Mouse (Mus musculus) adrenal gland, postnatal 10 days (tissue): ENCODE results near the gene Apod. TPM values are rescaled to one million over a fixed set of nuclear protein-coding genes. Genes with fewer than 3 reads are reported as not detected.
"Not testable (repeated sequence)": the region's sequence is repeated elsewhere in the genome, so short reads cannot be mapped to it uniquely, and the experiment has no call there.

ENCODE experiments used
- DNase-seq: peaks from one replicate; pipeline ENCODE4 v3.0.0; 2021; ENCODE audit warnings: mixed read lengths
- total RNA-seq, 2 experiments: library from RNA; stranded (reverse); gene quantifications; 2 replicates each; pipeline ENCODE4 v1.2.3; 2021

The Apod gene
- total RNA-seq, 2 experiments from 2014 or later: 2.6 to 4.0 TPM

DNA sequence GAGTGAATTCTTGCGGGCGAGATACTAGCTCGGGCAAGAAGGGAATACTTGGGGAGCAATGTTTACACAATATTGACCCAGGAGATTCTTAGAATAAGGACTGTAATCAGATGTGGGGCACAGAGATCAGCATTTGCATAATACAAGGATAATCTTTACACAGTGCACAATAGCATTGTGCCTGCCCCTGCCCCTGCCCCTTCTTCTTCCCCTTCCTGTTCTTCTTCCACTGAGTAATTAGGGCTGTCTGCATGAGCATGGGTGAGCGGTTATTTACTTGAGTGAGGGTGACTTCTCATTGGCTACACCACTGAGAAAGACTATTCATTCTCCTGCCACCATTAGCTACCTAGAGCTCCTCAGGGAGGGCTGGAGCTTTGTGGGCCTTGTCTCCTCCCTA is 6.9 kb upstream of the Apod start:
- DNase-seq: no peak

DNA sequence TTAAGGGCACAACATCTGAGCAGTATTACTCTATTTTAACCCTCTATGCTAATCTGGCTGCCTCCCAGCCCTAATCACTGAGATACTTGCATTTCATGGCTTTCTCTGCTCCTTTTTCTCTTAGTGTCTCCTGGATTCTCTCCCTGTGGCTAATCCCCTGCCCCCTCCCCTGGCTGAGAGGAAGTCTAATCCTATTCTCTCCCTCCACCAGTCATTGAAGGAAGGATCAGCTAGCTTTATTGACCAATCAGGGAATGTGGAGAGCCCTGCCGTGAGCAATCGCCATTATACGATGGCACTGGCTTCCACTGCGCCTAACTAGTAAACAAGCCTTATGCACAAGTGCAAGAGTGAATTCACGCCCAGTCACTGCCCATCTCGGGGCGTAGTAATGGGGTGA is 6.3 kb upstream of the Apod start:
- no peak for DNase-seq

DNA sequence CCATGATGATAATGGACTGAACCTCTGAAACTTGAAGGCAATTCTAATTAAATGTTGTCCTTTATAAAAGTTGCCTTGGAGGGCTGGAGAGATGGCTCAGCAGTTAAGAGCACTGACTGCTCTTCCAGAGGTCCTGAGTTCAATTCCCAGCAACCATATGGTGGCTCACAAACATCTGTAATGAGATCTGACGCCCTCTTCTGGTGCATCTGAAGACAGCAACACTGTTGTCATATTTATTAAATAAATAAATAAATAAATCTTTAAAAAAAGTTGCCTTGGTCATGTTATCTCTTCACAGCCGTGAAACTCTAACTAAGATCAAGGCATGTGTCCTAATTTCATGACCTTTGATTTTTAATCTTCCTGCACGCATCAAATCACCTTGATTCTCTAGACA is 5.1 kb upstream of the Apod start:
- not testable (repeated sequence) for DNase-seq

DNA sequence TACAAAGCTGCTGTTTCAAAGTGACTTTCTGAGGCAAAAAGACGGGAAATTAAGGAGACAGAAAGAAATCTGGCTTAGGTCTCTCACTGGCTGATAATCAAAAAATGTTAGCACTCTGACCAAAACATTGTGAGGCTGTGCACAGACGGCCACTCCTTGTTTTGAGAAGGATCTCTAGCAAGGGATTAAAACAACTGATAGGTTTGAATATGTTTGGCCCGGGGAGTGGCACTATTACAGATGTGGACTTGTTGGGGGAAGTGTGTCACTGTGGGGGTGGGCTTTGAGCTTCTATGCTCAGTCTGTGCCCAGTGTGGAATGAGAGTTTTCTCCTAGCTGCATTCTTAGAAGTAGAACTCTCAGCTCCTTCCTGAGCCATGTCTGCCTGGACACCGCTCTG is 4.7 kb upstream of the Apod start:
- no peak for DNase-seq

DNA sequence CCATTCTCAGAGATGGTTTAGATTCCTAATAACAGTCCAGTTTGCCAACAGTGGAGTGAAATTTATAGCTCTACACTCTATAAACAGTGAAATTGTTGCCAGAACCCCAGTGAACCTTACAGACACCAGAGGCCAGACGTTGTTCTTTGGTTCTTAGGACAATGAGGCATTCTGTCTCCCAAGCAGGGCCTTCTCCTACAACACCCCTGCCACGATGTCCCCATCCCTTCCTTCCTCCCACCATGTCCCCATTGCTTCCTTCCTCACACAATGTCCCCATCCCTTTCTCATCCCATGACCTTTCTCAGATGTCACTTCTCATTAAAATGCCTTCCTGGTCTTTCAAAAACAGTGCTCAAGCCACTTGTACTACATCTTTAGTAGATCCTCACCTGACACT is 3.8 kb upstream of the Apod start:
- no peak for DNase-seq

DNA sequence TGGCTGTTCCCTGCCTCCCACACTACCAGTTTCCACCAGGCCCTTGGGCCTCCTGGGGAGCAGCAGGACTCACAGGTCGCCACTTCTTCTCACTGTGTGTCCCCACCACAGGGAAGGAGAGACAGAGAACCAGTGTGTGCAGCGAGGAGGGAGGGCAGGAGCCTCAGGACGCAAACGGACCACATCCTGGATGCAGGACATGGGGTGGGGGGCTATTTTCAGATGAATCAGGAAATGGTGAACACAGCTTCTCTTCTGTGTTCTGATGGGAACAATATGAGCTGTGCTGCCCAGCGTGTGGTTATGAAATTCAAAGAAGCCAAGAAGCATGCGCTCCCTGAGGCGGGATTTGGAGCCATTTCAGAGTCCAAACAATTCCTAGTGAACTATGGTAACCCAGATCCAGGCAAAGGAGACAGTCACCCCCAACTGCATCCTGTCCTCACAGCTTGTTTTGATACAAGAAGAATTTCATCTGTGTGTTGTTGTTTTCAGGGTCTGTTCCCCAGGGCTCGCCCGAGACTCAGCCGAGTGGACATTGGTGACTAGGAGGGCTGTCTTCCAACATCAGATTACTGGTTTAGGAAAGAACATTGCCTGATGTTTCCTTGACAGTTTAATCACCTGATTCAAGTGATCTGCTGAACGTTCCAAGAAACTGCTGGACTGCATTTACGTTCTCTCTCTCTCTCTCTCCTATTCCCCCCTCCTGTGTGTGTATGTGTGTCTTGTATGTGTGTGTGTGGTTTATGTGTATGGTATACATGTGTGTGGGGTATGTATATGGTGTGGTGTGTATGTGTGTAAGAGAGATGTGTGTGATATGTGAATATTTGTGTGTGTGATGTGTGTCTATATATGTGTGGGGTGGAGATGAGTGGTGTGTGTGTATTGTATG is 1.9 kb upstream of the Apod start:
- peak; percentile 31 for DNase-seq

DNA sequence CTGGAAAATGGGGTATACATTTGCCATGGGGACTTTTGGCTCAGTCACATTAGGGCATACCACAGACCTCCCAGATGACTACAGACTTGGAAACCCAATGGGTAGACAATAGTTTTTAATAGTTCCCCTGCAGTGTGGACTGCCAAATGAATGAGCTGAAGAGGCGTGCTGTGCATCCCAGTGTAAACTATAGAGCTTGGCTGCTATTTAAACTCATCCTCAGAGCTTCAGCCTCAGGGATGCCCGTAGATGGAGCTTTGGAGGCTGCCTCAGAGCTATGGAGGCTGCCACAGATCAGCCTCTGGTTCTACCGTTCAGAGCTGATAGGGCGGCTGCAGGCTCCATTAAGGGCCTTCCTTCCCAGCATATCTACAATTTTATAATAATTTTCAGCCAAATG is 686 bp upstream of the Apod start:
- DNase-seq: no peak

DNA sequence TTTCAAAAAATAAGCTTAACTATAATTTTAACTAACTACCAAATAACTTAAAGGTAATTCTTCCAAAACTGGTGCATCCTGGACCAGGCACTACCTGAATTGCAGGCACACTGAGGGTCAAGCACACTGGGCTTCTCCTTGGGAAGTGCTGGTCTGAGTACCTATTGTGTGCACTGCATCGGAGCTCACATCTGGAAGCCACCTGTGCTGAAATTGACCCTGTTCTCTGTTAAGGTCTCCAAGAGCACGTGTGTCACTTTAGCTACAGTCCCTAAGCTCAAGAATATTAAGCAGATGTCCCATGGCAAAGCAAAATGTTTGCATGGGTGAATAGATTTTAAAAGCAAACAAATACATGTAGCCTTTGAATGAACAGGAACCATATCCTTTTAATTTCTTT is 997 bp downstream of the Apod start:
- no peak for DNase-seq

DNA sequence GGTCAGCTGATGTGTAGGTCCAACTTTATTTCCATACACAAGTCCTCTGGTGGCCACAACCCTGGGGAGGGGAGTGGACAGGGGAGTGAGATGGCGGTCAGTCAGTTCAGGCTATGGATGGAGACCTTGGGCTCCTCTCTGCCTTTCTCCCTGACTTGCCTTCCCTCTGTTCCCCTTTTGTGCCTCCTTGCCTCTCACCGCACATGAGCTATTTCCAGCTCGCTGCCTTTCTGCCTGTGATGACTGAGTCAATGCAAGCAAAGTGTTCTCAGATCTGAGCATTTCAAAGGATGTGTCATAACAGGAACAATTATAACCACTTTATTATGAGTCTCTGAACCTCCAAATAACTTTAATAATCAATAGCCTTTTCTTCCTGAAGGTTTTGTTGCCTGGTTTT is 2.3 kb downstream of the Apod start:
- DNase-seq: no peak

DNA sequence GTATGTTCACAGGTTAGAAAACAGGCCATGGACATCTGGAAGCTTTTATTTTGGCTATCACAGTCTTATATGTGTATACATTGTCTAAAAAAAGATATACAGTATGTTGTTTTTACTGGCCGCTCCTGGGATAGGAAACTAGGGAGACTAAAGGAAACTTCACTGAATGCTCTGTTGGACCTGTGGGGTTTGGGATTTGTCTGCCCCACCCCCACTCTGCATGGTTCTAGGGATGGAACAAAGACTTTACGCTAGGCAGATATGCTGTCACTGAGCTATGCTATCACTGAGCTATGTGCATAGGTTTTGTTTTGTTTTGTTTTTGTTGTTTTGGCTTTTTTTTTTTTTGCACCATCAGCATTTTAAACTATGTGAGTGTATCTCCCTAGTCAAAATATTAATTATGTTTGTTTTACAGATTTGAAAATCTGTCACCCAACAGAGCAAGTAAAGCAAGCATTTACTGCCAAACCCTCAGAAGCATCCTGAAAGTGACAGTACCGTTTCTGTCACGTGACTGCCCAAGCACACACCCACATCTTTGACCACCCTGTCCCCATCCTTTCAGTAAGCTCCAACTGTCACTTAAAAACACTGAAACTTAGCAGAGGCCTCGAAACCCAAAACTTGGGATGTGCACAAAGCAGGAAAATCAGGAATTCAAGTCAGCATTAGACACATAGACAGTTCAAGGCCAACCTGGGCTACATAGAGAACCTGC is 9.2 kb downstream of the Apod start:
- no peak for DNase-seq

DNA sequence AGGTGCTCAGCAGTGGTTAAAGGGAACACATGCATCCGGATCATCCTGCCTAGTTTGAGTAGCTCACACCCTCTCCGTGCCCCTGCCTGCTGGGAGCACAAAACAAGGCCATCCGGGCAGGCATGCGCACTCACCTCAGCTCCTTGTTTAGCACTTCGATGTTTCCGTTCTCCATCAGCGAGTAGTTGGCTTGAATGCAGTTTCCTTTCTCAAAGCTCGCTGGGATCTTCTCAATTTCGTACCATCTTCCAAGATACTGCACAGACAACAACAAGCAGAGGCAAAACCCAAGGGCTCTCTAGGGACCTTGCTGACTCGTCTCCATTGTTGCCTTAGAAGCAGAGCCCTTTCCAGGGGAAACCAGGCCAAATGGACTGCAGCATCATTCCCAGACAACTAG is 11.3 kb downstream of the Apod start:
- no peak for DNase-seq

DNA sequence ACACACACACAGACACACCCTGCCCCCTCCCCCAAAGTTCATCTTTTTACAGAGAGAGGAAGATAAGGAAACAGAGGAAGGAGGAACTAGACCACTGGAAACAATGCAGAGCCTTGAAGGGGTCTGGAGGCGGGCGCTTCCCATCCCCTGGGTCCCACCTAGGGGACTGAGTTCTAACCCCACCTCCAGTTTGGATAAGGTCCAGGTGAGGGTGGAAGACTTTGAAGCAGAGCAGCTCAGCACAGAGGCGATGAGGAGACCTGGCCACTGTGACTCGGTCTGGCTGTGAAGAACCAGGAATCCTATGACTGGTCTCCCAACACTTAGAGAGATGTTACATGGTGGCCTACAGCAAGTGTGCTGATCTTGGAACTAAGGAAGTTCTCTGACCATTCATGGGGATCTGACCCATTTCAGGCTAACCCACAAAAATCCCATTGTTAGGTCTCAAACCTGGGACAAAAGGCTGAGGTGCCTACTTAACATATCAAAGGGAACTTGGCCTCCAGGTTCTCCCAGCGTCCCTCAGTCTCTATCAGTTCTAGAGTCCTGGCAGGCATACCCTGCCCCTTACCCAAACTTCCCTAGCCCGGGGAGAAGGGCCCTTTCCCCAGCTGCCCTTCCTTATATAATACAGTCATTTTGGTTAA is 13.6 kb downstream of the Apod start:
- DNase-seq: no peak

DNA sequence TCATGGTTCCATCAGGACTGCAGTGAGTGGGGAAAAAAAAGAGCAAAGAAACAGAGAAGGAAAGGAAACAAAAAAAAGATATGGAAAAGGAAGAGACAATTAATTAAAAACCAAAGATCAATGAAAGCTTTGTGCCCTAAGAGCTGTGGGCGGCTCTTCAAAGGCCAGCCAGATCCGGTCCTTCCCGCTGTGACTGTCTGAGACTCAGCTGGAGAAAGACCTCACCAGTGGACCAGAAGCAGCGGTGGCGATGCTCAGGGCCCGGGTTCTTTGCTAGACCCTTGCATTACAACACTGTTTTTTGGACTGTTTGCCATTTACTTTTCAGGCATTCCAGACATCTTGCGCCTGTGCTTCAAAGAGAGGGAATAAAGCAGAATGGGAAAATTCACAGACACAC is 14.1 kb downstream of the Apod start:
- no peak for DNase-seq

DNA sequence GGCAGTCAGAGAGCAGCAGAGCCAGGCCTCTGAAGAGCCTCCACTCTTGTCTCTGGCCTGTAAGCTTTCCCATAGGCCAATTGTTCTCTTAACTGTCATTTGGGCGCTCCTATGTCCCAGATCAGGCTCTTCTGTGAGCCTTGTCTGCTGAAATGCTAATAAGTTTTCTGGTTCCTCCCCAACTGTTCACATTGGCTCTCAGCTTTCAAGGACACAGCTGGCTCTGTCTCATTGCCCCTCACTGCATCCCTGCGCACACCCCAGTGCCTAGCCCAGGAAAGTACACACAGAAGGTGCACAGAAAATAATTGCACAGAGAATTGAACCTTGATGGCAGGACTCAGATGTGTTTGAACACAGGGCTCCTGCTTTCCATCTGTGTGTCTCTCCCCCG is 14.7 kb downstream of the Apod start:
- no peak for DNase-seq

DNA sequence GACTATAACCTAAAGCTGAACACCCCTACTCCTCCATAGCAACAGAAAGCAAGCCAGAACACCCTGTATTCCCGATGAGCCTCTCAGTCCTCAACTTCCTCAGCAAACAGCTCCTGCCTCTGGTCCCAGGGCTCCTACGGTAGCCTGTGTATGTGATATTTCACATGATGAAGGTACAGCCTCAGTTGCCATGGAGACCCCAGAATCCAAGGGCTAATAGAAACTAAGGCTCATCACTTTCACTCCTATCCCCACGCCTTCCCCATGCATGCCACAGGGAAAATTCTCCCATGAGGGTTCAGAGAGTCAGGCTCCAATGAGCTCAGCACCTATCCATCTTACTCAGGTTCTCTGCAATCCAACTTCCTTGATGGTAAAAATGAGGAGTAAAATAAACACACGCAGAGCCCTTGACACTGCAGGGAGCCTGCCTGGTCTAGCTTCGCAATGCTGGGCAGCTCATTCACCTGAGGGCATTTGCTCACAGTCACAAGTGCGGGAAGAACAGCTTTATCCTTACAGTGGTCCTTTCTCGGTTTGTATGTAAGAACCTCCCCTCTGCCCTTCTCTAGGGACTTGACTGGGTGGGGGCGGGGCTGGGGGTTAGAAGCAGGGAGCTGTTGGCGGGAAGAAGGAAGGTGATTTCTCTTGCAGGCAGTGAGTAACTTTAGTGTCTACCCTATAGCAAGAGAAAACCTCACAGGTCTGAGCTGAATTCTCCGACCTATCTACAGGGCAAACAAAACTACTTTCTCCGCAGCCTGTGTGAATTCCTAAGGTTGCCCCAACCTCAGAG is 15.2 kb downstream of the Apod start:
- no peak for DNase-seq

DNA sequence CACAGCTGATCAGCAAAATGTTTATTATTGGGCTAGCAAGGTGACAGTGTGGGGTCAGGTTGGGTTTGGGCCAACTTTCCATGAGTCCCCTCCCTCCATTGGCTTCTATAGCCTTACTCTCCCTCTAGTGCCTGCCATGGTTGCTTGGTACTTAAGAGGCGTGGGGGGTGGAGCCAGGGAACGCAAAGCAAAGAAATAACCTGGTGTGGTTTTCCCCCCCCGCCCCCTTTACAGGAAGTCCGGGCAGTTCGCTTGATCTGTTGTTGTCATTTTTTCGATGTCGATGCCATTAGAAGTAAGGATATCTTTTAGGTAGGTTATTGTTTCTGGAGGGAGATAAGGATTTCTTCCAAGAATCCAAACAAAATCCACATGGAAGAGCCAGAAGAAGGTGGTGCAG is 17.5 kb downstream of the Apod start:
- DNase-seq: no peak

DNA sequence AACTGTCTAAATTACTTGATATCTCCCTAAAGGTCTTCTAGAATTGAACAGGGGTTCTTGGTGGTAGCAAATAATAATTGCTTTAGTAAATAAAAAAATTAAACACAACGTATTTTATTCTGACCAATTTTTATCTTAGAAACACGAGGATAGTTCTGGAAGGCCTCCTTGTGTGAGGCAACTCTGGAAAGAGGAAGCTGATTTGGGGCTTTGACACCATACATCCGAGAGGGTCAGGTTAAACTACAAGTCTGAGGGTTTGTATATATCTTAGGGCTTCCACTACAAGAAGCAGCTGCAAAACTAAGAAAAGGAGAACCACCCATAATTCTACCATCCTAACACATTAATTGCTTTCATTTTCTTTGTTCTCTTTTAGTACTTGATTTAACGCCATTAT is 20.8 kb downstream of the Apod start:
- no peak for DNase-seq

DNA sequence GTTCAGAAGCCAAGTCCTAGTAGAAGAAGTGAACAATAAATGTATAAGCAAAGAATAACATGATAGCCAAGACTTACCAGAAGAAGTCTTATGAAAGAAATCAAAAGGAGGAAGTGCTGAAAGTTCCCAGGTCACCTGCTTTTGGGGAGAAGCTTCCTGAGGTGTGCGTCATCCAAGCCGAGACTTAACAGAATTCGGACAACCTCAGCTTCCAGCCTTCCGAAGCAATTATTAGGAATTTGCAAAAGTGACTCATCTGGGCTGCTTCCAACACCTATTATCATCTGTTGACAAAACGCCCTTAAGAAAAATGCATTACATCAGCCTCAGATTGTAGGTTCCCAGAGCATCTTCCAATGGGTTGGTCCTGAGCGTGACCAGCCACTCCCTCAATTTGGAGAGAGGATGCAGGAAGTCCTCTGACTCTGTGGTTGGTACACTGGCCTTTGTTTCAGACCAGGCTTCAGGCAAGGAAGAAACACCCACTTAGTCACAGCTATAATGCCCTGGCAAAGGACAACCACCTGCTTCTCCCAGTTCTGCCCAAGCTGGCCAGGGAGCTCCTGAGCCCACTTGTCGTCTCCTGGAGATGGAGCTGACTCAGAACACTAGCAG is 23.8 kb downstream of the Apod start:
- DNase-seq: no peak

DNA sequence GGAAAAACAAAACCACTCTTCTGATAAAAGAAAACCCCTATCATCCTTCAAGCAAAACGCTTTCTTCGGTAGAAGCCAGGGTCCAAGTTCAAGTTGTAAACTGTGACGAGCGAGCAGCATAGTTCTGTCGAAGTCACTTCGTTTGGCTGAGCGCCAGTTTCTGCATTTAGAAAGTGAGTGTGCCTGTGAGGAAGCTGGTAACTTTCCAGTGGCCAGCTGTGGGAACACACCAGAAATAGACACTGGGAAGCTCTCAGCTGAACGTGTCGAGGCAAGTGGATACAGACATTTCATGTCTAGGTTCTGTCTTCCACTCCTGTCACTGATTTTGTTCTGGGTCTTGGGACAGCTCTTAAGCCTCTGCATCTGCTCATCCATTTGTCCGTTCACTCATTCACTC is 24.3 kb downstream of the Apod start:
- peak; percentile 86 for DNase-seq

DNA sequence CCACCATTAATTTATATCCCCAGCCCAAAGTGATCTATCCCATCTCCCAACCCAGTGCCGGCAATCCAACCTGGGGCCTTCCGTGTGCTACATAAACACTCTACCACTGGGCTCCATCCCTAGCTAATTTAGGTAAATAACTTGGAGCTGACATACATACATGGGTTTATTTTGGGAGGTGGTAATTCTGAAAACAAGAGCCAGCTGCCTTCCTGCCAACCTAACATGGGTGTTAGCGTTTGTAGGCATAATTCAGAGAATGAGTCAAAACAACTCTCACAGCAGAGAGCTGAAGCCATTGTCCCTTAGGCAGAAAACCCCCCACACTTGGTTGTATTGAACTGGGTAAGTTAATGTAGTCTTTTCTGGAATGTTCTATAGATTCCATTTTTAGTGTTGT is 26.9 kb downstream of the Apod start:
- no peak for DNase-seq

DNA sequence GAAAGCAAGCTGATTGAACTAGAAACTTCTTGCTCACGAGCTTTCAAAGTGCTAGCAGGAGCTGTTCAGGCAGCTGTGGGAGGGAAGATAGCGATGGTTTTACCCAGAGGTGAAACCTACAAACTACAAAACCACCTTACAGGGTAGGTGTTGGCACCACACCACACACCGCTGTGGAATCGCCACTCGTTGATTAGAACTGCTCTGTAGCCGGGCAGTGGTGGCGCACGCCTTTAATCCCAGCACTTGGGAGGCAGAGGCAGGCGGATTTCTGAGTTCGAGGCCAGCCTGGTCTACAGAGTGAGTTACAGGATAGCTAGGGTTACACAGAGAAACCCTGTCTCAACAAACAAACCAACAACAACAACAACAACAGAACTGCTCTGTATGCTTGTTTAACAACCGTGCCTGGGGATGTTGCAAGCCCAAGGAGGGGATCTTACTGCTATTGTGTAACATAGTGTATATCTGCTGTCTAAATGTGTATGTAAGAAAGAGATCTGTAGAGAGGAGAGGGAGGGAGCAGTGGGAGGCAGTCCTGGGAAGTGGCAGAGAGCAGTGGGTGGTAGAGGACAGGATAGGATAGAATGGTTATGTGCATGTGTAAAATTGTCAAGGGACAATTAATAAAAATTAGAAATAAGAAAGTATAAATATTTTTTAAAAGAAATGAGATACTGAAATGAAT is 27.7 kb downstream of the Apod start:
- no peak for DNase-seq
